Mouse (Mus musculus) E14TG2a.4 (cell line): Measurements from ENCODE around the gene Srxn1.
"Not testable (repeated sequence)": the region's sequence is repeated elsewhere in the genome, so short reads cannot be mapped to it uniquely, and the experiment has no call there.

Experiments
- H3K27me3 ChIP-seq: 2 replicates; pipeline ENCODE4 v1.6.1; 2014; ENCODE audit warnings: low read length, control low read depth; ENCODE audit not compliant: insufficient read depth
- H3K36me3 ChIP-seq: 2 replicates; pipeline ENCODE4 v1.6.1; 2014; ENCODE audit warnings: low read length, control low read depth; ENCODE audit not compliant: insufficient read depth
- H3K4me1 ChIP-seq: replicated peaks from 2 replicates; pipeline ENCODE4 v1.6.1; 2014; ENCODE audit warnings: low read depth, low read length, control low read depth
- H3K4me3 ChIP-seq: replicated peaks from 2 replicates; pipeline ENCODE4 v1.5.1; 2014; ENCODE audit warnings: mild to moderate bottlenecking, low read length
- H3K9me3 ChIP-seq: 2 replicates; pipeline ENCODE4 v1.6.1; 2014; ENCODE audit warnings: low read length, control low read depth
- CTCF ChIP-seq: conservative IDR thresholded peaks from 2 replicates; pipeline ENCODE4 v1.5.1; 2014; ENCODE audit warnings: low read length
- NANOG ChIP-seq: IDR thresholded peaks from 2 replicates; pipeline ENCODE4 v1.6.1; 2014; ENCODE audit warnings: borderline replicate concordance, low read length, mixed read lengths
- POU5F1 ChIP-seq: IDR thresholded peaks from 2 replicates; pipeline ENCODE4 v1.6.1; 2014; ENCODE audit warnings: low read length, borderline replicate concordance

Srxn1 gene

DNA sequence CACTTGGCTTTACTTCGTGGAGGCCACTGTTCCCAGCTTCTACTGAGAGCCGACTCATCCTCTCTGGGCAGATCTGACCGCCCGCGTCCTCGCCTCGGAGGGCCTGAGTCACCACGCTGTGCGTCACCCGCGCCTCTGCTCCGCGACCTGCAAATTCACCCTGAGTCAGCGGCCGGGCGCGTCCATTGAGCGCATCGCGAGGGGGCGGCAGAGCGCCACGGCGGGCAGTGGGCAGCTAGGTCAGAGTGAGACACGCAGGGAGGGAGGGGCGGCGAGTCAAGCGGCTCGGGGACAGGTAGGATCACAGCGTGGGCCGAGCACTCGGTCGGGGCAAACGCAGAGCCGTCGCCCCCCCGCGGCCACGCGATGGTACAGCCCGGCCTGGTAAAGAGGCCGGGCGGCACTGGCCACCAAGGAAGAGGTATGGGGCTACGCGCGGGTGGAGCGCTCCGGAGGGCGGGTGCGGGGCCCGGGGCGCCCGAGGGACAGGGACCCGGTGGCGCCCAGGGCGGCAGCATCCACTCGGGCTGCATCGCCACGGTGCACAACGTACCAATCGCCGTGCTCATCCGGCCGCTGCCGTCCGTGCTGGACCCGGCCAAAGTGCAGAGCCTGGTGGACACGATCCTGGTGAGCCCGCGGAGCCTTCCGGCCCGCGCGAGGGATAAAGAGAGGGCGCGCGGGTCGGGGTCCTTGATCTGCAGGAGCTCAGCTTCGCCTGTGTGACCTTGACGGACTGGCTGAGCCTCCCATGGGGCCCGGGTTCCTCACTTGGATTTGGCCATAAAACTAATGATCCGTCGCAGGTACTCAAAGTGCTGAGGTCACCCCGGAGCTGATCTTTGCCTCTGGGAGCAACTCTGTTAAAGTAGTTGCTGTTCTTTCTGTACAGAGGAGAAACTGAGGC lies at the start of gene Srxn1:
Gene Srxn1 (plus strand): TSS at position 199 of the 907 bp plus-strand sequence.
- no peak for TF ChIP-seq CTCF
- no peak for TF ChIP-seq NANOG
- TF ChIP-seq POU5F1: no peak
- Histone ChIP-seq H3K4me3 (peak within 1 kb of the TSS; percentile 89), H3K9me3 (peaks cover 7% of the 10 kb centered on the region), H3K27me3 (peaks cover 23% of the 10 kb centered on the region), H3K36me3 (peaks cover 41% of the 10 kb centered on the region), H3K4me1 (peaks cover 52% of the 10 kb centered on the region)

DNA sequence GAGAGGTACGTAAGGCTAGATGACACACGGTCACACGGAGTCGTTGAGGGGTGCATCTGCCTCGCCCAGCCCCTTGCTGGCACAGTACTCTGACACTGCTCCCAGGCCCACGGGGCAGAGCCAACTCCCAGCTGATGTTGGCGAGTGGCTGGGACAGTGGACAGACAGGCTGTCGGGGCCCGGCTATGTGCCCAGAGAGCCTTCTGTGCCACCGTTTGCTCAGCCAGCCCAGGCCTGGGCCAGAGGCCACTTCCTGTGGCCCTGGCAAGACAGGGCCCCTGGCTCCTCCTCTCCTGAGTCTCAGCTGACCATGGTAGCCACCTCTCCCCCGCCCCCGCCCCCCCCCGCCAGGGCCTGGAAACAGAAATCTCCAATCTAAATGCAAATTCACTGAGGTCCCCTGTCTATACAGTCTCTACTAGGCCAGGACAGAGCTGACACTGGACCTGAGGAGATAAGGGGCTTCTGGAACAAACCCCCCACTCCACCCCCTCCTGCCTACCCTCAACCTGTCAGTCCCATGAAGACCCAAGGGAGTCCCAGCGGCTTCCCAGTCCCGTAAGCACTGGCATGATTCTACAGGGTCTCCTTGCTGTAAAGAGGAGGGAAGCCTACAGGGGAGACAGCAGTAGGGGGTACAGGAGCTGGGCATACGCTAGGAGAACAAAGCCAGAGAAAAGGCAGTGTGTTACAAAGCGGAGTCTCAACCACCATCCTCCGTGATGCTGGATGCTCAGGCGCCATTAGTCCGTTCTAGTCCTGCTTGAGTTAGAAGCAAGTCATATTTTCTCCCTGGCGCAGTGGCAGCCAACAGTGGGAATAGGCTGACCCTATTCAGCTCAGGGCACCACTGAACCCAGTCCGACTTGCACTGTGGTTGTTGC lies 48.7 kb upstream of the Srxn1 start:
- peaks cover 77% of the 10 kb centered on the region for H3K27me3 ChIP-seq
- peak overlapping the region; percentile 39; the same call in 1 of the 2 replicates for H3K4me3 ChIP-seq
- no peaks in the 10 kb centered on the region for H3K9me3 ChIP-seq
- TF ChIP-seq CTCF: no peak
- TF ChIP-seq NANOG: no peak
- TF ChIP-seq POU5F1: no peak
- H3K4me1 ChIP-seq: peaks cover 9% of the 10 kb centered on the region; the same call in 1 of the 2 replicates
- no peaks in the 10 kb centered on the region for H3K36me3 ChIP-seq

DNA sequence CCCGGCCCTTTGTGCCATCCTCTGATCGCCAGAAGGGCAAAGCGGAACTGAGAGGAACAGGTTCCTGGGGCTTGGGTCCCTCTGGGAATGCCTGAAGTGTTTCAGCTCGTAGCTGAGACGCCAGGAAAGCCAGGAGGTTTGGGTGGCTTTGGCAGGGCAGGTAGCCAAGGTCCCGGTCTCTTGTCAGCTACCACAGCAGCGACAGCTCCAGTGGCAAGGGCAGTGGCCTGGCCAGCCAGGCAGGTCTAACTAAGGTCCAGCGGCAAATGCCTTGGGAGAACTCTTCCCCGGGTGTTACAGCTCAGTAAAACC lies 48.1 kb upstream of the Srxn1 start:
- TF ChIP-seq POU5F1 (no peak), CTCF (no peak), NANOG (no peak)
- Histone ChIP-seq H3K27me3 (peaks cover 71% of the 10 kb centered on the region), H3K9me3 (no peaks in the 10 kb centered on the region), H3K4me1 (peaks cover 9% of the 10 kb centered on the region; the same call in 1 of the 2 replicates), H3K36me3 (no peaks in the 10 kb centered on the region), H3K4me3 (peak overlapping the region; percentile 39; the same call in 1 of the 2 replicates)

DNA sequence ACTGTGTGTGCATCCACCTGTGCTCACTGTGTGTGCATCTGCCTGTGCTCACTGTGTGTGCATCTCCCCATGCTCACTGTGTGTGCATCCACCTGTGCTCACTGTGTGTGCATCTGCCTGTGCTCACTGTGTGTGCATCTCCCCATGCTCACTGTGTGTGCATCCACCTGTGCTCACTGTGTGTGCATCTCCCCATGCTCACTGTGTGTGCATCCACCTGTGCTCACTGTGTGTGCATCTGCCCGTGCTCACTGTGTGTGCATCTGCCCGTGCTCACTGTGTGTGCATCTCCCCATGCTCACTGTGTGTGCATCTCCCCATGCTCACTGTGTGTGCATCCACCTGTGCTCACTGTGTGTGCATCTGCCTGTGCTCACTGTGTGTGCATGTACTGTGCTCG lies 42.5 kb upstream of the Srxn1 start:
- H3K4me3 ChIP-seq, H3K9me3 ChIP-seq, H3K36me3 ChIP-seq: not testable (repeated sequence)
- Histone ChIP-seq H3K27me3 (peaks cover 19% of the 10 kb centered on the region), H3K4me1 (peaks cover 13% of the 10 kb centered on the region)

DNA sequence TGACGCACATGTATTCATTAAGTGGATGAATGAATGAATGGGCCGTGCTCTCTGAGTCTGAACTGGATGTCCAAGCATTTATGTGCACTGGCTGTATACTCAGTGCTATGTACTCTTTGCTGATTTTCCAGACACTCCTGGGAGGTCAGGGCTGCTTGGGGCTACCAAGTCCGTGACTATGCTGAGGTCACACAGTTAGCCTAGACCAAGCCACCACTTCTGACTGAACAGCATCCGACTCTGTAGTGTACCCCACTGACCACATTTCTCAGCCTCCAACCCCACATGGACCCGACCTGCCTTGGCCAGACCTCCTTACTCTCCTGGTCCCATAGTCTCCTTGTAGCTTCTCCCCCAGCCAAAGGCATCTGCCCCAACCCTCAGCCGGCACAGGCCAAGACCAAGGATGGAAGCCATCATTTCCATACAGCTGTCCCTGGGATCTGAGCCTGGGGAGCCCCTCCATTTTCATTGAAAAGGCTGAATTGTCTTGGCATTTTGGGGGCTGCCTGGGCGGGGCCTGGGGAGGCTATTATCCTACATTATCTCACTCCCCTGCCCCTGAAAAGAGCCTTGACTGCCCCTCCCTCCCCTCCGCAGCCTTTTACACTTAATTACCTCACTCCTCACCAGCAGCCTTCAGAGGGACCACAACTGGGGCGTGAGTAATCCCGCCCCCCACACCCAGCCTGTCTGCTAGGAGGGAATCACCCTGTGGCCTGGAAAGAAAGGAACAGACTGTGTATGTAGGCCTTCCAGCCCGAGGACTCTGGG lies 36.5 kb upstream of the Srxn1 start:
- Histone ChIP-seq H3K27me3 (peaks cover 13% of the 10 kb centered on the region), H3K36me3 (no peaks in the 10 kb centered on the region), H3K4me1 (peaks cover 28% of the 10 kb centered on the region), H3K9me3 (no peaks in the 10 kb centered on the region), H3K4me3 (peak overlapping the region; percentile 23; the same call in 1 of the 2 replicates)
- TF ChIP-seq POU5F1: no peak
- TF ChIP-seq NANOG: no peak
- TF ChIP-seq CTCF: no peak

DNA sequence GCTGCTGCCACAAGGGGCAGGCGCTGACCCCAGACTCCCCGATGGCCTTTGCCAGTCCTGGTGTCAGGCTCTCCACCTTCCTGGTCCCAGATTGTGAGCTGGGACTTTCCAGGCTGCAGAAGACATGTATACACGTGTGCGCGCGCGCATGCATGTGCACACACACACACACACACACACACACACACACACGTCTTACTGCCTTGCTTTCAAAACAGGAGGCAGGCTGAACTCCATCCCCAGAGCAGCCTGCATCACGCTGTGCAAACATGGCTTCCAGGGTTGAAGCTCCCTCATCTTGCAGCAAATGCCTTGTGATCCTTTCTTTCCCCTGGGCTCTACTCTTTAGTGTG lies 35.9 kb upstream of the Srxn1 start:
- Histone ChIP-seq H3K9me3 (no peaks in the 10 kb centered on the region), H3K4me1 (peaks cover 26% of the 10 kb centered on the region), H3K4me3 (peak overlapping the region; percentile 23; the same call in 1 of the 2 replicates), H3K36me3 (no peaks in the 10 kb centered on the region), H3K27me3 (peaks cover 19% of the 10 kb centered on the region)
- TF ChIP-seq NANOG (no peak), POU5F1 (no peak), CTCF (no peak)

DNA sequence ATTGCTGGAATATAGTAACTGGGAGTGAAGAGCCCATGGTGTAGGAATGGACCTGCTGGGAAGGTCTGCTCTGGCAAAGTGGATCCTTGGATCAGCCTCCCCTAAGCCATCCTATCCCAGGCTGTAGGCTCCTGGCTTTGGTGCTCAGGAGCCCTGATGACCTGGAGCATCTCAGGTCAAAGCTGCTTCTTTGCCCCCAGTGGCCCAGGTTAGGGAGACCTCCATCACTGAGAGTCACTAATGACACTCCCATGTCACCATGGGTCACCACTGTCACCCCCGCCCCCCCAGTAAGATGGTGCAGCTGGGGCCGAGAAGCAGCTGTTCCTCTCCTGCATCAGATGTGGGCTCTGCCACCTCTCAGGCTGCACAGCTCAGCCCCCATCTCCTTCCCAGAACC lies 35.4 kb upstream of the Srxn1 start:
- peaks cover 24% of the 10 kb centered on the region for H3K27me3 ChIP-seq
- TF ChIP-seq POU5F1 (no peak), CTCF (no peak), NANOG (no peak)

DNA sequence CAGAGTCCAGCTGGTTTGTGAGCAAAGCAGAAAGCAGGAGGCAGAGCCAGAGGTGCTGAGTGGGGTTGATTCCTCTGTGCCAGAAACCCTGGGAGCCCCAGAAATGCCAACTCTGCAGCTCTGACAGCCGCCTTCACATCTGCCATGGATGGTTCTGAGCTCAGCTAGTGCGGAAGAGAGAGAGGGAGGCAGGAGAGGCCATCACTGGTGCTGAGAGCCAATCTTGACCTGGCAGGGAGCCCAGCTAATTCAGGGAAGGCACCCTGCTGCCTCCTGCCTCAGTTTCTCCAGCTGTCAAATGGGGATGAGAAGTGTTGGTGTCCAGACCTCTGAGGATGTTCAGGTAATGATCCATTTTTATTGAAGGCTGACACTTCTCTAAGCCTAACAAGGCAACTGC lies 30.8 kb upstream of the Srxn1 start:
- H3K27me3 ChIP-seq: peaks cover 68% of the 10 kb centered on the region
- H3K9me3 ChIP-seq: no peaks in the 10 kb centered on the region
- H3K36me3 ChIP-seq: no peaks in the 10 kb centered on the region
- peaks cover 19% of the 10 kb centered on the region for H3K4me1 ChIP-seq
- no peak for TF ChIP-seq CTCF
- H3K4me3 ChIP-seq: no peak overlapping the region

More for the DNA sequence above, 35.4 kb upstream of the Srxn1 start:
- Histone ChIP-seq H3K9me3 (no peaks in the 10 kb centered on the region), H3K36me3 (no peaks in the 10 kb centered on the region), H3K4me1 (peaks cover 23% of the 10 kb centered on the region), H3K4me3 (no peak overlapping the region)
